Mouse (Mus musculus) limb, embryonic 11.5 days (tissue): ENCODE data around the gene Sema6d. TPM values are rescaled to one million over a fixed set of nuclear protein-coding genes. Genes with fewer than 3 reads are reported as not detected.
A peak's percentile ranks its signal among the peaks of the same experiment; 100 is the strongest.

Experiments used
- ATAC-seq: fragments of 200-750 bp; cut with Nextera tagmentation; 2 replicates; pipeline ENCODE4 v1.8.0; 2017; ENCODE audit warnings: low read depth; ENCODE audit not compliant: insufficient number of reproducible peaks, low FRiP score, low TSS enrichment
- DNase-seq: peaks from one replicate; pipeline ENCODE4 v3.0.0-alpha.2; 2015; ENCODE audit warnings: low spot score
- H3K27ac ChIP-seq: fragments of 300-500 bp; sonication (generic); replicated peaks from 2 replicates; pipeline ENCODE4 v1.5.1; 2014; ENCODE audit warnings: low read depth, mild to moderate bottlenecking, low read length
- H3K27me3 ChIP-seq: fragments of 300-500 bp; sonication (generic); 2 replicates; pipeline ENCODE4 v1.6.1; 2014; ENCODE audit warnings: mild to moderate bottlenecking, low read length, mixed read lengths; ENCODE audit not compliant: control insufficient read depth, insufficient read depth
- H3K36me3 ChIP-seq: fragments of 300-500 bp; sonication (generic); 2 replicates; pipeline ENCODE4 v1.6.1; 2014; ENCODE audit warnings: mild to moderate bottlenecking, low read length, moderate library complexity, mixed read lengths; ENCODE audit not compliant: control insufficient read depth, insufficient read depth
- H3K4me1 ChIP-seq: fragments of 300-500 bp; sonication (generic); 2 replicates; pipeline ENCODE4 v1.6.1; 2014; ENCODE audit warnings: low read length, mixed read lengths; ENCODE audit not compliant: control insufficient read depth, insufficient read depth
- H3K4me2 ChIP-seq: fragments of 300-500 bp; sonication (generic); 2 replicates; pipeline ENCODE4 v1.6.1; 2014; ENCODE audit warnings: low read depth, mild to moderate bottlenecking, moderate library complexity; ENCODE audit not compliant: severe bottlenecking
- H3K4me3 ChIP-seq: fragments of 300-500 bp; sonication (generic); 2 replicates; pipeline ENCODE4 v1.5.1; 2014; ENCODE audit warnings: low read depth, low read length
- H3K9ac ChIP-seq: fragments of 300-500 bp; sonication (generic); 2 replicates; pipeline ENCODE4 v1.6.1; 2014; ENCODE audit warnings: mild to moderate bottlenecking, low read length
- H3K9me3 ChIP-seq: fragments of 300-500 bp; sonication (generic); 2 replicates; pipeline ENCODE4 v1.6.1; 2016; ENCODE audit warnings: low read length; ENCODE audit not compliant: control insufficient read depth
- WGBS: fragments of 180-500 bp; shearing (Covaris S2); extraction: QIAGEN DNeasy Blood & Tissue Kit; methylation state at CpG from one replicate; pipeline ENCODE4 v1.1.7; 2014; 5-methylcytosine and 5-hydroxymethylcytosine counted together
- polyA plus RNA-seq: library from polyadenylated mRNA; unstranded; fragments of >200 nt; fragmentation: Nextera tagmentation; extraction: Ambion mirVana; gene quantifications from 2 replicates; pipeline ENCODE4 v1.2.1, GENCODE M21; 2014

Gene Sema6d
- polyA plus RNA-seq, 1 experiment from 2014 or later = 6.2 TPM

DNA sequence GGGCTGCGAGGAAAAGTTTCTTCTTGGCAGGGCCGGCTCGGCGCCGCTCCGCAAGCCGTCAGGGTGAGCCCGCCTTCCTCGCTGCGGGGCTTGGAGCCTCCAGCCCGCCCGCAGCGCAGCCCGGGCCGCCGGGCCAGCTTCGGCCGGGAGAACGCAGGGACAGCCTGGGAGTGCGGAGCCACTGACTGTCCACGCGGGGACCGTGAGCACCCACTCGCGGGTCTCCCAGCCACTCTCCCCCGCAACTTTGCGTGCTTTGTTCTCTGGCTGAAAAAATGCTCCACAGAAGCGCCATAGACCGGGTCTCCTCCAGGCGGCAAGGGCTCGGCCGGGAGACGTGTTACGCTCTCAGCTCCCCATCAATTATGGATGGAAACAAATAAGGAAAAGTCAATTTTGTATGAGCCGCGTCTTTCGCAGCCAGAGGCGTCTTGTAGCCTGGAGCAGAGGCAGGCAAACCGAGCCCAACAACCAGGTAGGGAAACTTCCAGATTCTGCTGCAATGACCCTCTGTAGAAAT, 520.9 kb downstream of the Sema6d start:
- Histone ChIP-seq H3K4me2 (peak overlapping the region; percentile 92), H3K36me3 (no peaks in the 10 kb centered on the region), H3K4me1 (no peaks in the 10 kb centered on the region), H3K9me3 (no peaks in the 10 kb centered on the region), H3K9ac (peak overlapping the region; percentile 72), H3K4me3 (peak overlapping the region; percentile 74), H3K27me3 (no peaks in the 10 kb centered on the region), H3K27ac (no peak overlapping the region)
- peak; percentile 74 for DNase-seq
- peak; percentile 2; the same call in 1 of the 2 replicates for ATAC-seq
- under 1% methylated on average over 38 of the region's 39 CpGs for WGBS

DNA sequence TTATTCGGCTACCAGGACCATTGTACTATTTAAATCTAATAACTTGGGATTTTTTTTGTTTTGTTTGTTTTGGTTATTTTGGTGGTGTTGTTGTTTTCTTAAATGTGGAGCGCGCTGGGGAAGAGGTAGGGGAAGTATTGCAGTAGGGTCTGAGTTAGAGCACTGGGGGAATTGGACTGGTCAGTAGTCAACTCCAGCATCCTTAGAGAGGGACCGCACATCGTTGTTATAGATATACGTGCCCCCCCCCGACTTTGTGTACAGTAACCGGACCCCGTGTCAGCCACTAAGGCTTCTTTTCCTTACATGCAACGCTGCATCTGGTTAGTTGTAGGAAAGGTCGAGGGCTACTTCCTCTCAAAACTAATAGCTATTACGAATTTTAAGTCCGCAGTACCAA, 521.5 kb downstream of the Sema6d start:
- Histone ChIP-seq H3K9ac (no peak overlapping the region), H3K9me3 (no peaks in the 10 kb centered on the region), H3K36me3 (no peaks in the 10 kb centered on the region), H3K4me3 (peak overlapping the region; percentile 74), H3K4me1 (no peaks in the 10 kb centered on the region), H3K4me2 (peak overlapping the region; percentile 92; the same call in 1 of the 2 replicates), H3K27me3 (no peaks in the 10 kb centered on the region), H3K27ac (no peak overlapping the region)
- ATAC-seq (no peak), DNase-seq (no peak)
- 20% methylated on average over 13 of the region's 13 CpGs for WGBS

DNA sequence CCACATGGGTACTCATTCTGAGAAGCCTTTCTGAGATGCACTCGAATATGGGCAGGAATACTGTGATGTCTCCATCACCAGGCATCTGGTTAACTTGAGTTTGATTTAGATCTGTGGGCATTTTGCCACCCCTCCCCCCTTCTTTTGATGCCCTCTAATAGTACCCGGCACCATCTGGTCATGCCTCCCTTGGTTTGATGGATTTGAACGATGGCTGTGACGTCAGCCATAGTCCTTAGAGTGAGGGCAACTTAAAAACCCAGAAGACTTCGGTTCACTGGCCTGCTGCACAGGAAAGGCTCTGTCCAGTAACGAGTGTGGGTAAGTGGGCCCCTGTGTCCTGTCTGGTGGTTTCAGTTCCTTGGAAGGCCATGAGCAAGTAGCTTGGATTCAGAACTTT, 522.5 kb downstream of the Sema6d start:
- H3K9ac ChIP-seq = no peak overlapping the region
- 37% methylated on average over 6 of the region's 6 CpGs for WGBS
- H3K4me3 ChIP-seq = 0 out of 2 replicates have a peak overlapping the region, but pooled peaks have one; percentile 5
- H3K27me3 ChIP-seq = no peaks in the 10 kb centered on the region
- ATAC-seq (no peak), DNase-seq (no peak)
- H3K4me1 ChIP-seq = no peaks in the 10 kb centered on the region
- no peak overlapping the region for H3K27ac ChIP-seq
- no peak overlapping the region for H3K4me2 ChIP-seq
- H3K9me3 ChIP-seq = no peaks in the 10 kb centered on the region
- H3K36me3 ChIP-seq = no peaks in the 10 kb centered on the region

DNA sequence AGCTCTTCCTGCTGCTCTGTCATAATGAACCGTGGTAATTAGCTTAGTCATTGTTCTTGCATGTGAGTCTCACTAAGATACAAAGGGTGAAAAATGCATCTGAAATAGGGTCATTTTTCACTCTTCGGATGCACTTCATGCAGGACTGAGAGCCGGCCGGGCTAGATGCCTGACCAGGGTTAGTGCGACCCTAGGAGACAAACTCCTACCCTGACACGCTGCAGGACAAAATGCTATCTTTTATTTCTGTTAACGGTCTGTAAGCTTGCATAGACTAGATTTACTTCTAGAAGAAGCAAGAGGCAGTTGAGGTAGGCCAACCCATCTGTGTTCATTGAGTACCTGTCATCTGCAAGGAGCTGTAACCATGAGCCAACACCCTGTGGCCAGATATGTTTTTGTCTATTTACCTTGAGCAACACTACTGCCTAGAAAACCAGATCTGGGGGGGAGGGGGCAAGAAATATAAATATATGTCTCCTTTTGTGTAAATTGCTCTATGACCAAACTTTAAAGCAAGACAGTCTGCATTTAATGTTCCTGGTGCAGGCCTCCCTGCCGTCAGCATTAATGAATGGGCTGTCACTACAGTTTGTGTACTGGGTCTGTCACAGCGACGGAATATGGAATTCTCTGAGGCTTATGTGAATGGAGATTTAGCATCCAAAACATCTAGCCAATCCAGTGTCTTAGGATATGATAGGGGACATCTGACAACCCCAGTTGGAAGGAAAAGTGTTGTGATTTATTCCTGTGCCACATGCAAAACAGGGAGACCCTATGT, 523.1 kb downstream of the Sema6d start:
- no peak overlapping the region for H3K9ac ChIP-seq
- 73% methylated on average over 10 of the region's 10 CpGs for WGBS

DNA sequence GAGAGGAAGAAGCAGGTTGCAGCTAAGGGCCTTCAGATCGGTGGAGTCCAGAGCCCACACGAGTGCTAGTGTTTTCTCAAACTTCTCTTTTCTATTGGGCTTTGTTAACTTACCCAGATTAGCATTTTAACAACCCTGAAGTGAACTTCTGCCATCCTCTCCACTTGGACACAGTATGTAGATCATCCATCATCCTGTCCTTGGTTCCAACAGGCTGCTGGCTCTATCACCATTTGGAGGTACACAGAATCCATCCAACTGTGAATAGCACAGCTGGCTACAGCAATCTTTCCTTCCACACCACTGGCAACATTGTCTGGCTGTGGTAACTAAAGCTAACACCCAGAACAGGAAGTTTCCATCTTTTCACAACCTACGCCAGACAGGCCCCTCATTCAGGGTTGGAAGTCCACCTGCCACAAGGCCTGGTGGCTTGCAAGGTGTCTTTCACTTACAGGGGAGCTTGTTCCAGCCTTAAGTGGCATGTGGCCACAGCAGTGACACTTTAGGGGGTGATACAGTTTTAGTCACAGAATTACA, 524.0 kb downstream of the Sema6d start:
- Histone ChIP-seq H3K9ac (no peak overlapping the region), H3K36me3 (no peaks in the 10 kb centered on the region), H3K4me3 (no peak overlapping the region), H3K27ac (no peak overlapping the region), H3K27me3 (no peaks in the 10 kb centered on the region), H3K4me2 (no peak overlapping the region), H3K9me3 (no peaks in the 10 kb centered on the region), H3K4me1 (no peaks in the 10 kb centered on the region)
- DNase-seq (no peak), ATAC-seq (no peak)
- WGBS = 73% methylated on average over 3 of the region's 3 CpGs

More for the DNA sequence above, 523.1 kb downstream of the Sema6d start:
- no peaks in the 10 kb centered on the region for H3K4me1 ChIP-seq
- no peak overlapping the region for H3K27ac ChIP-seq
- H3K27me3 ChIP-seq = no peaks in the 10 kb centered on the region
- ATAC-seq (no peak), DNase-seq (no peak)
- no peaks in the 10 kb centered on the region for H3K36me3 ChIP-seq
- no peaks in the 10 kb centered on the region for H3K9me3 ChIP-seq
- 0 out of 2 replicates have a peak overlapping the region, but pooled peaks have one; percentile 5 for H3K4me3 ChIP-seq
- H3K4me2 ChIP-seq = no peak overlapping the region

DNA sequence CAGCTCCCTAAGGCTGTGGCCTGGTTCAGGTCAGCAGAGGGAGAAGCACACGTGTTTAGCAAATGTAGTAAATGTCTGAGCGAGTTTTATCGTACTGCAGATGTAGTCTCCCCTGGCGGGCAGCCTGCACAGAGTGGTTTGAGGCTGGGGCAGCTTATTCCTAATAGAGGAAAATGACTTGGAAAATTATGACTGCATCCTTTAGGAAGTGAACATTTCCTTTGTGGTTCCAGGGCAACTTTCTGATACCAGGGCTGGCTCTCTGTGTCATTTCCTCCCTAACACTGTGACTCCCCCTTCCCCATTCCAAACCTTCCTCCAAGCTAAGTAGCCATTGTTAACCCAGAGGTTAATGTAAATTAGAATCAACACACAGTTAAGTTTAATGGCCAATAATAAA, 527.0 kb downstream of the Sema6d start:
- H3K27me3 ChIP-seq = no peaks in the 10 kb centered on the region
- H3K4me3 ChIP-seq = no peak overlapping the region
- no peak overlapping the region for H3K27ac ChIP-seq
- H3K9me3 ChIP-seq = no peaks in the 10 kb centered on the region
- 39% methylated on average over 4 of the region's 4 CpGs for WGBS
- H3K4me1 ChIP-seq = no peaks in the 10 kb centered on the region
- no peaks in the 10 kb centered on the region for H3K36me3 ChIP-seq
- ATAC-seq = no peak
- no peak for DNase-seq
- H3K9ac ChIP-seq = no peak overlapping the region
- H3K4me2 ChIP-seq = no peak overlapping the region

DNA sequence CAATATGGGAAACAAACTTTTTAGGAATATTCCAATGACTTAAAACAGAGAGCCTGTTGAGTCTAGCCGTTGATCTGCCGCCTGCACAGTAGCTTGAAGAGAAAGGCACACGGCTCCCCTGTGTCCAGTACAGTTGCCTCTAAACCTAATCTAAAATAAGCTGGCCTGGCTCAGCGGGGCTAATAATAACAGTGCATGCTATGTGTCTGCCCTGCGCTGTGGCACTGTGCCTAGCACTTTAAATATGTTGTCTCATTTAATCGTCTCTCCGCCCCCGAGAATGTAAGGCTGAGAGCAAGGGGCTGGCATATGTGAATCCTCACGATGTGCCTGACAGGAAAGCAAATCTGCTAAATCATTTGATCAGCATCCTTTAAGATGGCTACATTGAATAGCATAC, 527.7 kb downstream of the Sema6d start:
- no peaks in the 10 kb centered on the region for H3K36me3 ChIP-seq
- no peaks in the 10 kb centered on the region for H3K9me3 ChIP-seq
- H3K27me3 ChIP-seq = no peaks in the 10 kb centered on the region
- DNase-seq (no peak), ATAC-seq (no peak)
- whole genome bisulfite sequencing = 73% methylated on average over 9 of the region's 9 CpGs
- no peaks in the 10 kb centered on the region for H3K4me1 ChIP-seq
- H3K27ac ChIP-seq = no peak overlapping the region
- H3K9ac ChIP-seq = no peak overlapping the region
- H3K4me2 ChIP-seq = no peak overlapping the region
- H3K4me3 ChIP-seq = no peak overlapping the region

DNA sequence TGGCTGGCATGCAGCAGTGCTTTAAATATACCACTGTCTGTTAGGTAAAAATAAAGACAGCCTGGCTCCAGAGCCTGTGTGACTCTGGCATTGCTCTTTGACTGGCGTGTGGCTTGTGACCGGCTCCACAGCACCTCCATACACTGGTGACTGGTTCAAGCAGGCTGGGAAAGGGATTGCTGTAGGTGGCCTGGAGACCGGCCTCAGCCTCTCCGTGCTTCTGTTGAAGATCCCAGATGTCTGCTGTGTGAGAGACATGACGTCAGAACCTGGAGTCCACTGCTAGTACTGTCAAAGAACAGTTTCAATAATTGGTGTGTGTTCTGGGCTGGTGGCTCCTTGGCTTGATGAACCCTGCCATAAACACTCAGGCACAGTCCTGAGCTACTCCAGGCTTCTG, 528.3 kb downstream of the Sema6d start:
- Histone ChIP-seq H3K4me2 (no peak overlapping the region), H3K9me3 (no peaks in the 10 kb centered on the region), H3K9ac (no peak overlapping the region), H3K27ac (no peak overlapping the region), H3K4me3 (no peak overlapping the region), H3K27me3 (no peaks in the 10 kb centered on the region), H3K36me3 (no peaks in the 10 kb centered on the region), H3K4me1 (no peaks in the 10 kb centered on the region)
- WGBS = 74% methylated on average over 5 of the region's 5 CpGs
- no peak for ATAC-seq
- DNase-seq = no peak
